Mouse (Mus musculus): ENCODE results near the gene Rnf149. TPM values are rescaled to one million over a fixed set of nuclear protein-coding genes. Genes with fewer than 3 reads are reported as not detected.

Gene Rnf149
- total RNA-seq, 2 experiments from 2014 or later, result 28.1 to 31.0 TPM

GRCm38 (mm10) chr1:39531036-39531435 lies 46.2 kb downstream of the Rnf149 start:
- DNase-seq (ENCODE audit: low spot score in 2 of 2), result no peak

DNA sequence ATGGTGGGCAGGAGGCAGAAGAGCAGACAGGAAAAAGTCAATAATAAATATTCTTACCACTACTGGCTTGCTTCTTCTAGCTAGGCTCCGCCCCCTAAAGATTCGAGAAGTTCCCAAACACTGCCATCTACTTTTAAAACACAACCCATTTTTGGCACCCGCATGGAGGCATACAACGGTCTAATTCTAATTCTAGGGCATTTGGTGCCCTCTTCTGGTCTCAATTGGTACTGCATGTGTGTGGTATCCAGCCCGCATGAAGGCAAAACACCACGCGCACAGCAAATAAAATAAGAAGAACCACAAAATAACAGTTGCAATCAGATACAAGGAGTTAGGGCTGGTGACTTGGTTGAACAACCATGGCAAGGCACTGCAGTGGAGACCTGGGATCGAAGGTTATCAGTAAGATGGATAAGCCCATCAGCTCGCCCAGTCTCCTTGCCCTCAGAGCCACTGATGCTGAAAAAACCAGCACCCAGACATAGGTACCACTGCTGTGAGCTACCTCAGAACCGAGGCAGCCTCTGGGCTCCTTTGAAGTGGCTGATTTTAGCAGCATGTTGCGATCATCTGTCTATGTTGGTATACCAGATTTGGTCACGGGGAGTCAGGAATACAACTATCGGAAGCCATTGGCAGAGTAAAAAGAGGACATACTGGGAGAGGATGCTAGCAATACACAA lies 46.8 kb downstream of the Rnf149 start:
- peak; percentile 82 to 88 for DNase-seq (ENCODE audit: low spot score in 2 of 2)

- DNase-seq (ENCODE audit: low spot score in 2 of 2), result no peak
Measured at GRCm38 (mm10) chr1:39528319-39528718, 48.9 kb downstream of the Rnf149 start.

- peak; percentile 48 to 49 for DNase-seq (ENCODE audit: low spot score in 2 of 2)
Measured at GRCm38 (mm10) chr1:39527432-39527831, 49.8 kb downstream of the Rnf149 start.

DNA sequence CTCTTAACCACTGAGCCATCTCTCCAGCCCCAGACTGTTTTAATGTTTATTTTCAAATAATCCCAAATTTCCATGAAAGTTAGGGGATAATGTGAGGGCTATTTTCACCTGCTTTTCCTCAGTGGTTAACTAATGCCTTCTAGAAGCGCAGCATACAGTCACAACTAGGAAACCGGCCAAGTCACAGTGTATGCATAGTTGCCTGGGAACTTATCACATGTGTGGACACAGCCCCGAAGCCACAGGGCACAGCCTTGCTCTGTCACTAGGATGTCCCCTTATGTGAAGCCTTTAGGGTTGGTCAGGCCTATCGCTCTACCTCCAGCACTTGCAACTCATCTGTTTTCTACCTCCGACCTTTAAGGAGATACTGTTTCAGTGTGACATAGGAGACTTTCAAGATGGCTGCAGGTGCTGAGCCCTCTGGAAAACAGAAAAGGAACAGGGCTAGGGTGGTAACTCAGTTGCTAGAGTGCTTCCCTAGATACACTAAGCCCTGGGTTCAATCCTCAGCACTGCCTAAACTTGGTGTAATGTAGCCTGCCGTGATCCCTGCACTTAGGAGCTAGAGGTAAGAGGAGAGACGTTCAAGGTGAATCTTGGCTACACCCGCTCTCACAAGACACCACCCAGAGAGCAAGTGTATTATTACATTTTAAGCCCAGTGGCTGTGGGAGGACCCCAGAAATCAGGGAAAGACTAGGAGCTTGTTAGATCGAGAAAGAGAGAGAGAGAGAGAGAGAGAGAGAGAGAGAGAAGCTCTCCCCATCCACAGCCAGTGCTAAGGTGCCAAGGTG lies 50.6 kb downstream of the Rnf149 start:
- no peak for DNase-seq (ENCODE audit: low spot score in 2 of 2)

DNA sequence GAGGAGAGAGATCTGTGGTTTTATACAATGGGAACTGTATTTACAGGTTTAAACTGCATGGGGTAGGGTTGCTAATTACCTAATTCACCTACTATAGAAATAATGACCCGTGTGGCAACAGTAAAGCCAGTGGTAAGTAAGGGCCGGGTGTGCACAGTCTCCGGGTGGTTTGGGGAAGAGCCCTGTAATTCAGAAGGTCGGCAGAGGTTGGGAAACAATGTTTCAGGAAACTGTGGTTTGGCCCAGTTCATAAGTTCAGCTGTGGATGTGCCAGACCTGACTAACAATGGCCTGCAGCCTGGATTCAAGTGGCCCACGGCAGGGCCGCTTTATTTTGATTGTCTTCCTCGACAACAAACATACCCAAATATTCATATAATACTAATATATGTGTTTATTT lies 51.4 kb downstream of the Rnf149 start:
- DNase-seq (ENCODE audit: low spot score in 2 of 2), result no peak

DNA sequence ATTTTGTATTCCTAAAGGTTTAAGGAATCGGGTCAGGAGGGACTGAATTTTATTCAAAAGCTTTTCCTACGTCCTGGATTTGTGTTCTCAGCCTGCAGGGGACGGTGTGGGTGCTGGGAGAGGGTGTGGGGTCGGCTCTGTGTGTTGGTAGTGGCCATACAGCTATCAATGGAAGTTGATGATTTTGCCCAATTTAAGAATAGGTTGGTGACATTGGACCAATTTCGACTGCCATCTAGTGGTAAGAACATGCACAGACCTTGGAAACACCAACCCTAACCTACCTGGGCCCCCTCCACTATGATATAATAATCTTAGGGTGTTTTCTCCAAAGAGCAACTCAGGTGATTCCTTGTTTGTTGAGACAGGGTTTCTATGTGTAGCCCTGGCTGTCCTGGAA lies 54.7 kb downstream of the Rnf149 start:
- DNase-seq (ENCODE audit: low spot score in 2 of 2), result peak in 1 of 2 experiments; percentile 56

- no peak for DNase-seq (ENCODE audit: low spot score in 2 of 2)
Measured at GRCm38 (mm10) chr1:39521326-39521725, 55.9 kb downstream of the Rnf149 start.

DNA sequence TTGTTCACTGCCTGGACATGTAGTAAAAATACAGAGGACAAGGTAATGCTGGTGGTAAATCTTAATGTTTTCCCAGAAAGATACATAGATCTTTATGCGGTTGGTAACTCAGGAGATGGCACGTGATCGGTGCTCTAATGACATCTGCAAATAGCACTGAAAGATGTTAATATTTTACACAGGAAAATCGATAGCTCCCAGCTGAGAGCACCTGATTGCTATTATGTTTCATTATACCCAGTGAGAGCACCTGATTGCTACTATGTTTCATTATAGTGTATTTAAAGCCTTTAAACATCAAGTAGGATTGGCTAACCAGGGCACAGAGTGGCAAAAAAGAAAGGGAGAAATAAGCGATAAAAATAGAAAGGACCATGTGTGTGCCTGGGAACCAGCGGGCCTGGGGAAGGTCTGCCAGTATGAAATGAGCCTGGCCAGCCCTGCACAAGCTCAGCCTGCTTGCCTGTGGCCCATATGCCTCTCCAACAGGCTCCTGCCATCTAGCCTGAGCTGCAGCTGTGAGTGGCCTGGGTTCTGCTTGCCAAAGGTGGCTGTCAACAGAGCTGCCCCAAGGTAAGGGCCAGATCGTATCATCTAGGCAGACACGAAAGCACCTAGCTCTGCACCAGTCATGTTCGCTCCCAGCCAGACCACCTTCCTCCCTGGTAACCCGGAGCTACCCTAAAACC lies 61.8 kb downstream of the Rnf149 start:
- DNase-seq (ENCODE audit: low spot score in 2 of 2), result peak in 1 of 2 experiments; percentile 39

DNA sequence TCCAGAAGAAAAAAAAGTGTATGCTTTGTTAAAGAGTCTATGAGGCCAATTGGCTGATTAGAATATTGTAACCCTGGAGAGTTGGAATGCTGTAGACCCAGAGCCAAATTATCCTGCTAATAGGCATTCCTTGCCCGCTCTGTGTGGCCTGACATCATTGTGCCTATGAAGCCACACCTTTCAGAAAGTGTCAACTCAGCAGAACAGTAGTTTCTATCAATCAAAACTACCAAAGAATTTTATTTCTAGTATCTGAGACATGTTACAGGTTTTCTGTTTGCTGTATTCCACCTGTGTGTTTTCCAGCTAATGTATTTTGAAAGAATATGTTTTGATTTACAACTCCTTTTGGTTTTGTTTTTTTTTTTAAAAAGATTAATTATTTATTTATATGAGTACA lies 65.0 kb downstream of the Rnf149 start:
- DNase-seq (ENCODE audit: low spot score in 2 of 2), result no peak

DNA sequence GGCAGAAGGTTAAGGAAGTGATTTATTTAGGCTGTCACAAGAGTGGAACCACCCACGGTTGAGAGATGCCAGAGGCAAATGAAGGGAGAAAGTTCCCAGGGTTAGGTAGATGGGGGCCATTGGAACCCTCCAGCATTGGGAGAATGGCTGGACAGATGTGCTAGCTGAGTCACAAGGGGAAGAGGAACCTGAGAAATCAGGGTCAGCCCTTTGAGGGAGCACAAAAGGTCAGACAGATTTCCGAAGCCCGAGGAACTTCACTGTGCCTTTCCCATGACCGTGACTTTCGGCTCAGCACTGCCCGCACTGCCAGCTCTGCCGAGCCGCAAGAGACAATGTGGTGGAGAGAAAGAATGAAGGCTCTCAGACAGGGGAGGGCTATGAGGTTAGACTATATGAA lies 65.4 kb downstream of the Rnf149 start:
- no peak for DNase-seq (ENCODE audit: low spot score in 2 of 2)

- DNase-seq (ENCODE audit: low spot score in 2 of 2), result no peak
Measured at GRCm38 (mm10) chr1:39505600-39505999, 71.6 kb downstream of the Rnf149 start.

GRCm38 (mm10) chr1:39504261-39504660 lies 72.9 kb downstream of the Rnf149 start:
- peak in 1 of 2 experiments; percentile 42 for DNase-seq (ENCODE audit: low spot score in 2 of 2)

- DNase-seq (ENCODE audit: low spot score in 2 of 2), result peak in 1 of 2 experiments; percentile 18
Measured at GRCm38 (mm10) chr1:39502817-39503633, 74.2 kb downstream of the Rnf149 start.

Other genes with a start within 250 kb of the Rnf149 start
- gene Rpl31, start 209.6 kb downstream of the Rnf149 start, total RNA-seq (2021), result 100 to 1,000 TPM; 448 to 544 TPM
- gene Tbc1d8, start 98.7 kb downstream of the Rnf149 start, total RNA-seq (2021), result 10 to 100 TPM; 13.2 TPM
- 10 to 100 TPM; 22.1 to 24.9 TPM for gene Cnot11, start 42.4 kb downstream of the Rnf149 start, total RNA-seq (2021)
- 10 to 100 TPM; 66.6 to 68.0 TPM for gene Creg2, start 74.1 kb upstream of the Rnf149 start, total RNA-seq (2021)
- gene Rfx8, start 143.6 kb upstream of the Rnf149 start, total RNA-seq (2021), result under 1 TPM; 0.25 to 0.38 TPM
- not detected for gene Gm3646, start 227.9 kb upstream of the Rnf149 start, total RNA-seq (2021)

Data from layer of hippocampus, postnatal 14 days (tissue).